Mouse (Mus musculus) liver, adult 2 months (tissue): ENCODE results near the gene Marf1. TPM values are rescaled to one million over a fixed set of nuclear protein-coding genes. Genes with fewer than 3 reads are reported as not detected.

Experiments
- DNase-seq: peaks from one replicate; pipeline ENCODE4 v3.0.0-alpha.2; 2011; ENCODE audit warnings: low read depth, low spot score; ENCODE audit errors: extremely low read depth
- H3K27ac ChIP-seq: fragments of 200-500 bp; replicated peaks from 2 replicates; pipeline ENCODE4 v1.5.1; 2012; ENCODE audit warnings: low read depth, mild to moderate bottlenecking, control low read depth, inconsistent platforms, low read length; ENCODE audit not compliant: insufficient read depth
- H3K27me3 ChIP-seq: fragments of 200-500 bp; 2 replicates; pipeline ENCODE4 v1.6.1; 2012; ENCODE audit warnings: mild to moderate bottlenecking, moderate library complexity, low read length, inconsistent platforms; ENCODE audit not compliant: control insufficient read depth, insufficient read depth
- H3K36me3 ChIP-seq: fragments of 200-500 bp; 2 replicates; pipeline ENCODE4 v1.6.1; 2012; ENCODE audit warnings: low read length, inconsistent platforms; ENCODE audit not compliant: control insufficient read depth, insufficient read depth
- H3K4me1 ChIP-seq: fragments of 200-500 bp; 2 replicates; pipeline ENCODE4 v1.6.1; 2011; ENCODE audit warnings: low read length; ENCODE audit not compliant: control insufficient read depth, insufficient read depth
- H3K4me3 ChIP-seq: fragments of 200-500 bp; 2 replicates; pipeline ENCODE4 v1.5.1; 2011; ENCODE audit warnings: low read depth, mild to moderate bottlenecking, control low read depth, low read length, moderate library complexity; ENCODE audit not compliant: insufficient read depth
- H3K79me2 ChIP-seq: fragments of 200-500 bp; 2 replicates; pipeline ENCODE4 v1.6.1; 2012; ENCODE audit warnings: inconsistent platforms, mild to moderate bottlenecking, low read length, moderate library complexity; ENCODE audit not compliant: control insufficient read depth, insufficient read depth
- H3K9ac ChIP-seq: fragments of 200-500 bp; 2 replicates; pipeline ENCODE4 v1.6.1; 2012; ENCODE audit warnings: low read depth, mild to moderate bottlenecking, control low read depth, inconsistent platforms, low read length
- CTCF ChIP-seq: fragments of 200-500 bp; IDR thresholded peaks from 2 replicates; pipeline ENCODE4 v1.5.1; 2011; ENCODE audit warnings: low read depth, low read length, control low read depth
- POLR2A ChIP-seq: fragments of 200-500 bp; IDR thresholded peaks from 2 replicates; pipeline ENCODE4 v1.6.1; 2011; ENCODE audit warnings: low read length, control low read depth; ENCODE audit not compliant: insufficient read depth; ENCODE audit errors: extremely low read depth
- WGBS: fragments of 180-500 bp; shearing (Covaris S2); methylation state at CpG from one replicate; pipeline ENCODE4 v1.1.7; 2018; 5-methylcytosine and 5-hydroxymethylcytosine counted together
- polyA plus RNA-seq: library from polyadenylated mRNA; depleted of rRNA; stranded (reverse); fragments of >200 nt; gene quantifications from 2 replicates; pipeline ENCODE4 v1.2.3, GENCODE M21; 2012
- total RNA-seq: library from RNA; depleted of rRNA; stranded (reverse); fragments of >200 nt; gene quantifications from 2 replicates; pipeline ENCODE4 v1.2.3, GENCODE M21; 2014

Gene Marf1
- total and polyA plus RNA-seq, 2 experiments = 11.3 to 26.4 TPM

DNA sequence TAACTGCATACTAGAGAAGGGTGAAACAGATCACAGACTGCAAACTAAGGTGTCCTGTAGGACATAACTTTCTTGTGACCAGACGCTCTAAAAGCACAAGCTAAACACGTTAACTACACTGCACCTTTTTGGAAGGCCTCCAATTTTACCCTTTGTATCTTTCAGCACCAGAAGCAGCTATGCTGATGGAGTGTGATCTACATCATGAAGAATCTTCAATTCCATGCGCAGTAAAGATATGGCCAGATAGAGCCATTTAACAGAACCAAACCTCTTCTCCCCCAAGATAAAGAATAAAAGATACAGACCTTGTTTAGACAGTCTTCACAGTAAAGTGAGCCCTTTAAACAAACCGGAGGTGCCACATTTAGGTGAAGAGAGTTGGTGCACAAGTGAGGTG lies 11.4 kb downstream of the Marf1 start:
- H3K27ac ChIP-seq = peak overlapping the region; percentile 38
- WGBS = 76% methylated on average over 4 of the region's 4 CpGs
- H3K79me2 ChIP-seq = peaks cover 10% of the 10 kb centered on the region; the same call in 1 of the 2 replicates
- H3K4me3 ChIP-seq = no peak overlapping the region
- H3K36me3 ChIP-seq = peaks cover 41% of the 10 kb centered on the region
- DNase-seq = no peak
- peaks cover 31% of the 10 kb centered on the region for H3K4me1 ChIP-seq
- TF ChIP-seq POLR2A (no peak), CTCF (no peak)
- H3K9ac ChIP-seq = no peak overlapping the region
- H3K27me3 ChIP-seq = no peaks in the 10 kb centered on the region

DNA sequence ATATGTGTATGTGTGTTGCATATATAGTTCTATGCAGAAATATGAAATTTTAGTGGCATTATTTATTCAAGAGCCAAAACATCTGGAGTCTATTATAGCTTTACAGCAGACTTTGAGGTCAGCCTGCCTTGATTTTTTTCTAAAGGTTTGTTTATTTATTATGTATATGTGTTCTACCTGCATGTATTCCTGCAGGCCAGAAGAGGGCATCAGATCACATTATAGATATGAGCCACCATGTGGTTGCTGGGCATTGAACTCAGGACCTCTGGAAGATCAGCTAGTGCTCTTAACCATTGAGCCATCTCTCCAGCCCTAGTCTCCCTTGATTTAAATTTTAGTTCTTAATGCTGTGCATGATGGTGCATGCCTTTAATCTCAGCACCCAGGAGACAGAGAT lies 15.4 kb downstream of the Marf1 start:
- H3K36me3 ChIP-seq = peaks cover 59% of the 10 kb centered on the region
- TF ChIP-seq POLR2A (no peak), CTCF (no peak)
- H3K79me2 ChIP-seq = peaks cover 7% of the 10 kb centered on the region; the same call in 1 of the 2 replicates
- no peak overlapping the region for H3K4me3 ChIP-seq
- no peak overlapping the region for H3K27ac ChIP-seq
- peaks cover 11% of the 10 kb centered on the region for H3K4me1 ChIP-seq
- no peaks in the 10 kb centered on the region for H3K27me3 ChIP-seq
- DNase-seq = no peak
- H3K9ac ChIP-seq = no peak overlapping the region

GRCm38 (mm10) chr16:14143298-14143697 lies 19.9 kb downstream of the Marf1 start:
- Histone ChIP-seq H3K36me3 (peaks cover 67% of the 10 kb centered on the region), H3K79me2 (no peaks in the 10 kb centered on the region; the same call in 1 of the 2 replicates), H3K27ac (no peak overlapping the region), H3K9ac (no peak overlapping the region), H3K27me3 (no peaks in the 10 kb centered on the region), H3K4me1 (peaks cover 11% of the 10 kb centered on the region), H3K4me3 (no peak overlapping the region)
- TF ChIP-seq CTCF (no peak), POLR2A (no peak)
- peak; percentile 96 for DNase-seq
- WGBS = 17% methylated on average over 3 of the region's 3 CpGs

DNA sequence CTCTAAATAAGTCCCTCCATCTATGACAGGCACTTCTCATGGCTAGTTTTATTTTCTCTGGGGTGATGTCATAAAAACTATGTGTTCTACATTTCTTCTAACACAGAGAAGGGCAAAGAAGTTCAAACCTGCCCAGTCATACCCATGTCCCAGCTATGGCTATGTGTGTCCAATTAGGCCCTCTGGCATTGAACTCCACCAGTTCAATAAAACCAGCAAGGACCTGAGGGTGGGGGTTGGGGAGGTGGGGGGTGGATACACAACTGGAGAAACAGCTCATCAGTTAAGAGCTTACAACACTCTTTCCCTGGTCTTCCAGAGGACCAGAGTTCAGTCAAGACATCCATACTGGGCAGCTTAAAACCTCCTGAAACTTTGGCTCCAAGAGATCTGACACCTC lies 24.0 kb downstream of the Marf1 start:
- no peak for TF ChIP-seq POLR2A
- TF ChIP-seq CTCF = no peak
- Histone ChIP-seq H3K36me3 (peaks cover 68% of the 10 kb centered on the region), H3K79me2 (no peaks in the 10 kb centered on the region; the same call in 1 of the 2 replicates), H3K4me1 (peaks cover 15% of the 10 kb centered on the region), H3K27me3 (no peaks in the 10 kb centered on the region), H3K9ac (no peak overlapping the region), H3K4me3 (no peak overlapping the region), H3K27ac (peak overlapping the region; percentile 37; the same call in 1 of the 2 replicates)
- DNase-seq = peak; percentile 79

- Histone ChIP-seq H3K79me2 (no peaks in the 10 kb centered on the region; the same call in 1 of the 2 replicates), H3K27me3 (no peaks in the 10 kb centered on the region), H3K27ac (peak overlapping the region; percentile 95), H3K4me3 (no peak overlapping the region), H3K9ac (no peak overlapping the region), H3K36me3 (peaks cover 74% of the 10 kb centered on the region), H3K4me1 (peaks cover 12% of the 10 kb centered on the region)
- DNase-seq = peak; percentile 95
- TF ChIP-seq POLR2A = no peak
- no peak for TF ChIP-seq CTCF
- WGBS = 20% methylated on average over 1 of the region's 1 CpGs
Observed at GRCm38 (mm10) chr16:14137976-14138561, 25.1 kb downstream of the Marf1 start.

GRCm38 (mm10) chr16:14135014-14135413 lies 28.1 kb downstream of the Marf1 start:
- DNase-seq = peak; percentile 42
- no peaks in the 10 kb centered on the region for H3K79me2 ChIP-seq
- H3K4me1 ChIP-seq = peaks cover 14% of the 10 kb centered on the region
- no peak for TF ChIP-seq CTCF
- no peak for TF ChIP-seq POLR2A
- no peaks in the 10 kb centered on the region for H3K27me3 ChIP-seq
- H3K36me3 ChIP-seq = peaks cover 64% of the 10 kb centered on the region
- H3K4me3 ChIP-seq = no peak overlapping the region
- WGBS = 86% methylated on average over 2 of the region's 2 CpGs
- H3K9ac ChIP-seq = no peak overlapping the region
- H3K27ac ChIP-seq = no peak overlapping the region
